Mouse (Mus musculus): Measurements from ENCODE around the gene Tlr3.

The Tlr3 gene

DNA sequence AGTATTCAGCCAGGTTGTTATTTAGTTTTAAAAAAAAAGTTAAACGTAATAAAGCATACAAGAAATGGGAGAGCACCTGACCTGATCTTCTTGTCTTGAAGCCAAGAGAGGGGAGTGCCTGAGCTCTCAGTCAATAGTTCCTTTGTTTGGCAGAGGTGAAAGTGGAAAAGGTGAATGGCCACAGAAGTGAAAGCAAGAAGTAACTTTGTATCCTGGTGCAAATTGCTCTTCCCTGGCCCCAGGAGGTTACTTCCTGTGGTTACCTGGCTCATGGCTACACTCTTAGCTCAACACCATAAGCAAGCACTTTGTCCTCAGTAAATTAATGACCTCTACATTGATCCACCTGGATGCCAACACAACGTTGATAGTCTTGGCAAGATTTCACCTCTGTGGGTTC lies at the start of gene Tlr3:
Gene Tlr3 (minus strand): TSS at position 199 of the 400 bp plus-strand sequence.
- no peak for DNase-seq (ENCODE audit: low spot score)

DNA sequence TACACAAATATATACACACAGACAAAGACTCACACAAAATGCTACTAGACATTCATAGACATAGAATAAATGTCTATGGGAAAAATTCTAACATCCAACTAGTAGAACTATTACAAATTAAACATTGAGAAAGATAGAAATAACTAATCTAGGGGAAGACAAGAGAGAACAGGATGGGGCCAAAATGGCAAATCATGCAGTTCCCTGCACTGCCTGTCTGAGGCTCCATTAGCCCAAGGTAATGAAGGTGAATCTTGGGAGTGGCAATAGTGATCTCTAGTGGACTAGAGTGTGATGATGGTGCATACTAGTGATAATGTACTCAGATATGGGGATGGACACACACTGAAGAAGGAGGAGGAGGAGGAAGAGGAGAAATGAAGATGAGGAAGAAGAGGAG lies 47.0 kb upstream of the Tlr3 start:
- no peak for DNase-seq (ENCODE audit: low spot score)

DNA sequence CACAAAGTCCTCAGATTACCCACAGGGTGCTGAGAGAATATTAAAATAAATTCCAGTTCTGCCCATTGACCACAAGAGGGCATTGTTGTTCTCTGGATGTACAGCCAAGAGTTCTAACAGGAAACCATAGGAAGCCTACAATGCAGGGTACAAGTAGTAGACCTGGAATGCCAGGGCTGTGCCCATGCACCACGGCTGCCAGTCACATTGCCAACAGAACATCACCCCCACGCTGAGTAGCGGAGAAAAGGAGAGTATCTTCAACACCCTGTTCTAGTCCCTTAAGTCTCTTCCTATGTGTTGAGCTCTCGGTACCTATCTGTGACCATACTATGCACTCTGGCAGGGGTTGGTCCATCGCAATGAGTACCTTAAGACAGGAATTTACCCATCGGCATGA lies 43.5 kb upstream of the Tlr3 start:
- peak; percentile 88 for DNase-seq (ENCODE audit: low spot score)

DNA sequence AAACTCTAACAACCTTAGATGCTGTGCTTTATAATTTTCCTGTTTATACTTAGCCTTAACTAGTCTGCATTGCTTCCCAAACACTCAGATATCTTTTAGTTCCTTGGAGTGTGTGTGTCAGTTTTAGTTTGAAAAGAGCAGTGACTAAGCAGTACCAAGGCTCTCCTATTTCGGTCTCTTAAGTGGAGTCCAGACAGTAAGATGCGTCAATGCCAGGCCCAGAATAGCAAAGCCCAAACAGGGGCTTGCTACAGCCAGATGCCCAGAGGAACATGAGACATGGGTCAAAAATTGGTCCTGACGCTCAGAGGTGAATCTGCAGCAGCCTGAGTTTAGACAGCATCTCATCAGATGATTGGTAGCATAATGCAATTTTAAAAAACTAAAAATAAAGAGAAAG lies 41.2 kb upstream of the Tlr3 start:
- DNase-seq (ENCODE audit: low spot score): no peak

DNA sequence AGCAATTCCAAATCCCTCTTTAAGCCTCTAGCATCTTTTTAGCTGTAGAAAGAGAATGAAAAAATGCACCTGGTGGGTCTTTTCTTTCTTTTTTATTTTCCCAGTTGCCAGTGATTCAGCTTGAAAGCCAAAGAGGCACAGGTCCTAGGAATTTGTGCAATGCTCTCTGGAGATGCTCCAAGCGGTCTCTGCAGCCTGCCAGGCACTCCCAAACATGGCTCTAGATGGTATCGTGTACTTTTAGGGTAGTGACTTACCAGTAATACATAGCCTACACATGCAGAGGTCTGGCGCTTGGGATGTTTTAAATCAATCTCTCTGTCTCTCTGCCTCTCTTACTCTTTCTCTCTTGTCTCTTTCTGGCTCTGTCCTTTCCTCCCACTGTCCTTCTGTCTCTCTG lies 38.0 kb upstream of the Tlr3 start:
- no peak for DNase-seq (ENCODE audit: low spot score)

DNA sequence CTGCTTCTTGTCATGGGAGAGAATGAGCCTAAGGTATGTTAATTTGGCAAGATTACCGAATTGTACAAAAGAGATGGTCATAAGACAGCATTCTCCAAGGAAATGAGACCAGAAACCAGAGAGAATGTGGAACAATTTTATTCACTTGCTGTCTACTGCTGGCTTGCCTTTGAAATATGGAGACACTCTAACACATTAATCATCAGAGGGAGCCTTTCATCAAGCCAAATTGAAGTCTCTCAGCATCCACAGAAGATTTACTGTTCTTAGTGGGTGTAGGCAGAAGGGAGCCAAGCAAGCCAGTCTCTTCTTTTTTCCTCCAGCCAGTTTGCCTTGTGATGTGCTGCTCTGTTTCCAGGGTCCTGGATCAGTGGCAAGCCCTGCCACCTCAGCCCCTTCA lies 37.4 kb upstream of the Tlr3 start:
- no peak for DNase-seq (ENCODE audit: low spot score)

DNA sequence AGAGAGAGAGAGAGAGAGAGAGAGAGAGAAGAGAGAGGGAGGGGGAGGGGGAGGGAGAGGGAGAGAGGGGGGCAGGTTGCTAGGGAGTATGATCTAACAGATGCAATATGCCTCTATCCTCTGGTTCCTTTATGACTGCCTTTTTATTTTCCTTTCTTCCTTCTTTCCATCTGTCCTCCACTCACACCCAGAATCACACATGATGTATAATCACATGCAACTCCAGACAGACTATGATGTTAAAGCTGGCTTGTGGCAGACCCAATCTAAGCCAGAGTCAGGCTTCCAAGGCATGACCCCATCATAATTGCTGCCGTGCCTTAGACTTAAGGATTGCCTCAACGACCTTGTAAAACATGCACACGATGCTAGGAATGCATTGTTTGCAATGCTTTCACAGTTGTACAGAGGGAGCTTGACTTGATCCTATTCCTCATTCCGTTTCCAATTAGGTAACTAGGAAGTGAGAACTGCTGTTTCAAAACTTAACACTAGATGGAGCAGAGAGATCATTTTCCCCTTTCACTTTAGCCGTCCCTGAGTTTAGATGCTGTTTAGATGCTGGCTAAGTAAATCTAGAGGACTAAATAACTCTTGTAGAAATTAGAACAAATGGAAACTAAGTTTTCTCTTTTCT lies 28.1 kb upstream of the Tlr3 start:
- DNase-seq (ENCODE audit: low spot score): peak; percentile 67

DNA sequence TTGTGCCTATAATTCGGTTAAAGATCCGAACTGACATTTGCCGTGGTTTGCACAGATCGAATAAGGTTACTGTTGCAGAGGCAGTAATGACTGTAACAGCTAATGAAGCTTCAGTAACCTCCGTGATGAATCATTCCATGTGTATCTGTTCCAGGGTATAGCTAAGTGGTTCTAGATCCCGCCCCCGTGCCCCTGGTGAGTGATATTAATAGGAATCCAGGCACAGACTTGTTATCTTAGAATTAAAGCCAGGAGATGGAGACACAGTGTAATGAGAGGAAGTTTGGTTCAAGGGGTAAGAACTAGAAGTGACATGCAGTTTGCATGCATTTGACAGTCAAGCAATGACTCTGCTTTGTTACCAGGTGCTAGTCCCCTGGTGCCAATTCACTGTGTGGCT lies 9.3 kb upstream of the Tlr3 start:
- DNase-seq (ENCODE audit: low spot score): no peak

DNA sequence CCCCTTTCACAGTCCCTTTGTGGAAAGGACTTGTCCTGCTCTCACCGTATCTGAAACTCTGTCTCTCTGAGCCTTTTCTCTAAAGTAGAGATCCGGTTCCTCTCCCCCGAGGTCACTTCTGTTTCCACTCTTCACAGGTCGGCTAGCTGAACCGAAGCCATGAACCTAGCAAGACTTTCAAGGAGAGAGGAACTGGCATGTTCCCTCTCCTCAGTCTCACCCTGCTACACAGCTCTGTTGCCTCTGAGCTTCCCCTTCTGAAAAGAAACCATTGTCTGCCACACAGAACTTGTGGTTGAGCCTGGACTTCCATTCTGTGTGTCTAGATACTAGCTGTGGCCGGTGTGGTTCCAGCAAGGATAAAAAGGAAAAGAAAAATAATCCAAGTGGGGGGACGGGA lies 4.1 kb upstream of the Tlr3 start:
- DNase-seq (ENCODE audit: low spot score): no peak

DNA sequence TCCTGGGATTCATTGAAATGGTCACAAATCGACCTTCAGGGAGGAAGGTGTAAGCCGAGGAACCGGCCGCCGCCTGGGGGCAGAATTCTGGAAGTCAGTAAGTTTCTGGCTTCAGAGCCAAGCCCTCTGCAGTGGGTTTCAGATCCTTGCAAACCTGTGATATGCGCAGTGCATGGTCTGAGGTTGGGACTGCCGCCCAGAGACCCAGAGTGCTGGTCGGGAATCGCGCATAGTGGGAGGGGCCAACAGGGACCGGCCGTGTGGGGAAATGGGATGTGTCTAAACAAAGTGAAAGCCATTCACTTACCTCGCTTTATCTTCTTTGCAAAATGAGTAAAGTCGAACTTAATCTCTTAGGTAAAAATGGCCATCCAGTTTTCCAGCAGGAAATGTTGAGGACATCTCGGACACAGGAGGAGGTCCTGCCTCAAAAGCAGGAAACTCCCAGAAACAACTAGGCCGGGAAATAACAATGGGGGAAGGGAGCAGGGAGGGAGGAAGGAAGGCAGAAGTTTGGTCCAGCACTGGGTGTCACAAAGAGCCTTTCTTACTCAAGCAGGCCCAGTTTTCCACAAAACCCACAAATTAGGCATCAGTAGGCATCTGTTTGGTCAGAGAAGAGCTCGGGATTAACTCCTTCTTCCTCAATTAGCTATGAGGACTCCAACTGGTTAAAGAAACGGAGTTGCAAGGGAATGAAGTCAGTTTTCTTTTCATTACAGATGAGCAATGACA lies 567 bp downstream of the Tlr3 start:
- DNase-seq (ENCODE audit: low spot score): peak; percentile 75

DNA sequence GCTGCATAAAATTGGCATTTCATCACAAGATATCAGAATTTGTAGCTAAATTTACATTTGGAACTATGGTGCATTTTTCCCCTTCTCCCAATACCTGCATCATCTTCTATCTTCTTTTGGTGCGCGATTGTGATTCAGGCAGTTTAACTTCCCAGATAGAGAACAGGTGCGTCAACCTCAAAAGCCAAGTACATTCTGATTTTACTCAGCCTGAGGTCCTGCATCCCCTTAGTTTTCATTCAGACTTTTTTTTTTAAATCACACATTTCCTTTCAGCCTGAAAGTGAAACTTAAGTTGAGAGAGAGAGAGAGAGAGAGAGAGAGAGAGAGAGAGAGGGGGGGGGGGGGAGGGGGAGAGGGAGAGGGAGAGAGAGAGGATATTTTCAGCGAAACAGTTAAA lies 1.2 kb downstream of the Tlr3 start:
- DNase-seq (ENCODE audit: low spot score): no peak

DNA sequence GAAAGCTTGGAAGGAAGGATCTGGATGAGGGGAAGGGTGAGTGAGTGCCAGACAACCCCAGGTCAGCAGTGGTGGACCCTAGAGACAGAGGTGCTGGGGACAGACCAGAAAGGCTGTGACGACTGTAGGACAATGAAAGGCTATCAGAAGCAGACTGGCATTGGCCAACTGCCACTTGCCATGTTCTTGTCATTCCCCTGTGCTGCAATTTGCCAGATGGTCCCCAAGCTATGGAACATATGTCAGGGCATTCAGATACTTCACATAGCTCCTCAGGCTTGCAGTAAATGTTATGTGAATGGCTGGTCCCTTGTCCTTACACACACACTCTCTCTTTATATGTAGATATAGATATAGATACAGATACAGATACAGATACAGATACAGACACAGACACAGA lies 27.6 kb downstream of the Tlr3 start:
- DNase-seq (ENCODE audit: low spot score): no peak

DNA sequence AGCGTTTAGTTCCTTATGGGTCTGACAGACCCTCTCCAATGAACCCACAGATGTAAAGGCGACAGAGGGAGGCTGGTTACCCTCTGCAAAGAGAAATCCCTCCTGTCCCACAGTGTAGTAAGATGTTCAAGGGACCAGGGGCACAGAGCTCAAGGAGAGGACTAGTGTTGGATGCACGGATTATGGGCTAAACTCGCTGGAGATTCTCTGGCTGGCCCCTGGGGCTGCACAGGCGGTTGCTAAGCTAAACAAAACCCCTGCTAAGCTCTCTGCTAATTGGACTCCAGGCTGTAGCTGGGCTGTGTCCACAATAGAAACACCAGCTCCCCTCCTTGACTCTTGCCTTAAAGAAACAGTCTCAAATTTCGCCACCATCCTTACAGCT lies 28.9 kb downstream of the Tlr3 start, which contains the start of gene Fam149a:
Gene Fam149a (minus strand): TSS at position 329 of the 385 bp plus-strand sequence.
- DNase-seq (ENCODE audit: low spot score): peak; percentile 59

DNA sequence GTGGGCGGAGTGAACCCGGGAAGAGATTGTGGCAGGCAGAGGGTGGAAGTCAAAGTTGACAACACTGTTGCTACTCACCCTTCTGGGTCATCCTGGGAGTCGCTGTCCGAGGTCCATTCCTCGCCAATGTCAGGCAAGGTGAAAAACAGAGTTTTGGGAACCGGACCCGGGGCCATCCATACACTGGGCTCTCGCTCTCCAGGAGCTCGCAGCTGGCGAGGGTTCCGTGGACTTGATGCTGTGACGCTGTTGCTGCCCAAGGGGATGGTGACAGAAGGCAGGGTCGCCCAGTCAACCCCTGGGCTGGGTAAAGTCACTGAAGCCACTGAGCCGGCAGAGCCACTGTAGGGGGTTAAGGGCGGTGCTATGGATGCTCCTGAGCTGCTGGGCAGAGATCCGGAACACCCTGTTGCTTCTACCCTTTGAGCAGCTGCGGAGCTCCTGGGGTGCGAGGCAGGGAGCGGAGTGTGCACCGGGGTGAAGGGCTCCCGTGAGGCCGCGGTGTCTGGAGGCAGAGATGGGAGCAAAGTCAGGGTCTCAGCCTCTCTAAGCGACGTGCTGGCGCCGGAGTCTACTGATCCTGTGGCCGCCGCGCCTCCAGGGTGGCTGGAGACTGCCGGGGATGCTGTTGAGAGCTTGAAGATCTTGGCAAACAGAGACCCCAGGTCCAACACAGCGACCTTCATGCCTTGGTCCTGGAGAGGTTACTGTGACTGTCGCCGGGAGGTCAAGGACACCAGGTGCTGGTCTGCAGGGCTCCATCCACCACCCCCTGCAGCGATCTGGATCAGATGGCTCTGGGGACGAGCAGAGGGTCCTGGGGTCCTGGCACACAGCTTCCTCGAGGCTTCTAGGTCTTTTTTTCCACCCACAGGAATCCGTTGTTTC lies 29.6 kb downstream of the Tlr3 start:
- DNase-seq (ENCODE audit: low spot score): peak; percentile 25

DNA sequence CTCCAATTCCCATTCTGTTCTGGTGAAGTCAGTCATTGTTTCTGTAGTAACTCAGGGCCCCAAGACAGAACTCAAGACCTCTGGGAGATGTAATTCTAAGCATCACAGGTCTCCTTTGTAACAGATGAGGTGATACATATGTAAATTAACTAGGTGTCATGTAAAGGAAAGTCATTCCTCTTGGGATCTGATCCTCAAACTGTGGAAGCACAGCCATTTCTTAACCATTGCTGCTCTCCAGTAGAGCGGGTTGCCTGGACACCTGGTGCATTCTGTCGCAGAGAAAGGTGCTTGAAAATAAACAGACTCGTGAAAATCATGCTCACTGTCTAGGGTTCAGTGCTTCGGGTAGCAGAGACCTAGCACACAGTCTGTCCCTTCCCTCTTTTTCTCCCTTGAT lies 30.3 kb downstream of the Tlr3 start:
- DNase-seq (ENCODE audit: low spot score): no peak

DNA sequence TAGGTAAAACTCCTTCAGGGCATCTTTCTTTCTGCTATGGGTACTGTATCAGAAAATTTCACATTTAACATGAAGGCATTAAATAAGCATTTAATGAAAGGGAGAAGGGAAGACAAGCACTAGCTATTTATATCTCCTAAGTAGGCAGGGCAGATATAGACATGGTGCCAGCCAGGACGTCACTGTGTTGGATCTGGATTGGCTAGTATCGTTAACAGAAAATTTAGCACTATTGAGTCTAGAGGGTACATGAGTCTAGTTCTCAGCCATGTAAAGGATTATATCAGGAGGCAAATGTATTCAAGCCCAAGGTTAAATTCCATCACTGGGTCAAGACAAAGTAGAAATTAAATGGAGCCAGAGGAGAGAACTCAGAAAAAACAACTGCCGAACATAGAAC lies 36.8 kb downstream of the Tlr3 start:
- no peak for DNase-seq (ENCODE audit: low spot score)

DNA sequence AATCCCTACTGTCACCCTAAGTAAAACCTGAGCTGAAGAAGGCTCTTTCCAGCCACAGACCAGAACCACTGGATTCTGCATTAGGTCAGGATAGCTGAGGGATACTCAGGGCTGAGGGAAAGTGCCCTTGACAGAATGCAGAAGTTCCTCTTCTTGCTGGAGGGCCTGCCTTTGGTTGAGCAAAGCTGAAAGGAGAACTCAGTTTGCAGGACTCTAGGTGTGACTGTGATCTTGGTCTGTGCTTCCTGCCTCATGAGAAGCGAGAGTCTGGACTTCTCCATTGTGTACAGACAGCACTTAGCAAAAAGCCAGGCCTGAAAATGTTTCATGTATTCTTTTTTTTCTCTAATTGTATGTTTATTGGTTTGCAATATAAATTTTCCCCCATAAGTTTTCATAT lies 43.7 kb downstream of the Tlr3 start:
- DNase-seq (ENCODE audit: low spot score): no peak

DNA sequence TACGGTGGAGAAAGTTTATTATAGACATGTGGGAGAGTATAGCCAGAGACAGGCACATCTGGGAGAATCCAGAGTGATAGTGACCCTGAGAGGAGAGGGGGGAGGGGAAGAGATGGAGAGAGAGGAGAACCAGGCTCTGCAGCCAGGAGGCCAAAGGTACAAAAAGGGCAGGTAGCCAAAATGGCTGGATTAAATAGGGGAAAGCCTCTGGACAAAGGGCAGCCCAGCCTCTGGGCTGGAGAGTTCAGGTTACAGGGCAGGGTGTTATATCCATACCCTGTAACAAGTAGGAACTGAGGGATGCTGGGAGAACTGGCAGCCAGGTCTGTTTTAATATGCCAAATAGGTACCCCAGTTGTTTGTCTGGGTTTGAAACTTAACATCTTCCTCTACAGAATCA lies 47.7 kb downstream of the Tlr3 start:
- DNase-seq (ENCODE audit: low spot score): no peak

DNA sequence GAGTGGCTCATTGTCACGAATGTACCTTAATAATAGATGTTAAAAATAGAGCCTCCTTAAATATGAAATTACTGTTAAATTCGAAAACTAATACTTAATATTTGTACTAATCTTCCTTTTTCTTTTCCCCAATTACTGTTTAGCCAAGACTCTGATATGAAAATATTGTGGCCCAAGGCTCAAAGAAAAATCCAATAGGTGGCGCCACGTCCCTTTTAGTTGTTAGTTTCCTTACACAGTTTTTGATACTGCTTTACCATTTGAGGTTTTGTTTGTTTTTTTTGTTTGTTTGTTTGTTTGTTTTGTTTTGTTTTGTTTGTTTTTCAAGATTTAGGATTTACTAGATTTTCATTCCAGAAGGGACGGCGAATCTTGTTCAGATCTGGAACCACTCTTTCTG lies 48.6 kb downstream of the Tlr3 start:
- peak; percentile 17 for DNase-seq (ENCODE audit: low spot score)

DNA sequence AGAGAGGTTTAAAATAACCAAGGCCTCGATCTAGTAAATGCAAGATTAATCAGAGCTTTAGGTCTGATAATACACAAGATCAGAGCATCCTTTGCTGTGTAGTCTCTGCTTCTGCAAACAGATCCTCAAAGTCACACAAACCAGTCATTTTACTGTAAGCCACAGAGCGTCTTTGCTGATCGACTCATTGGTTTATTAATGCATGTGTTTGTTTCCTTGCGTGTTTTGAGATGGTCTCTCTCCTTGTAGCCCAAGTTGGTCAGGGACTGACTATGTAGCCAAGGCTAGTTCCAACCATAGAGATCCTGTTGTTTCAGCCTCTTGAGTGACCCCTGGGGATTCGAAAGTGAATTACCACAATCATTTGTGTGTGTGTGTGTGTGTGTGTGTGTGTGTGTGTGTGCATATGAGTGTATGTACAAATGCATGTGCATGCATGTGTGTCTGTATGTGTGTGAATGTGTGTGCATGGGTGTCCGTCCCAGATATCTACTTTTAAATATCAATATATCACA lies 51.7 kb downstream of the Tlr3 start:
- DNase-seq (ENCODE audit: low spot score): peak; percentile 29

DNA sequence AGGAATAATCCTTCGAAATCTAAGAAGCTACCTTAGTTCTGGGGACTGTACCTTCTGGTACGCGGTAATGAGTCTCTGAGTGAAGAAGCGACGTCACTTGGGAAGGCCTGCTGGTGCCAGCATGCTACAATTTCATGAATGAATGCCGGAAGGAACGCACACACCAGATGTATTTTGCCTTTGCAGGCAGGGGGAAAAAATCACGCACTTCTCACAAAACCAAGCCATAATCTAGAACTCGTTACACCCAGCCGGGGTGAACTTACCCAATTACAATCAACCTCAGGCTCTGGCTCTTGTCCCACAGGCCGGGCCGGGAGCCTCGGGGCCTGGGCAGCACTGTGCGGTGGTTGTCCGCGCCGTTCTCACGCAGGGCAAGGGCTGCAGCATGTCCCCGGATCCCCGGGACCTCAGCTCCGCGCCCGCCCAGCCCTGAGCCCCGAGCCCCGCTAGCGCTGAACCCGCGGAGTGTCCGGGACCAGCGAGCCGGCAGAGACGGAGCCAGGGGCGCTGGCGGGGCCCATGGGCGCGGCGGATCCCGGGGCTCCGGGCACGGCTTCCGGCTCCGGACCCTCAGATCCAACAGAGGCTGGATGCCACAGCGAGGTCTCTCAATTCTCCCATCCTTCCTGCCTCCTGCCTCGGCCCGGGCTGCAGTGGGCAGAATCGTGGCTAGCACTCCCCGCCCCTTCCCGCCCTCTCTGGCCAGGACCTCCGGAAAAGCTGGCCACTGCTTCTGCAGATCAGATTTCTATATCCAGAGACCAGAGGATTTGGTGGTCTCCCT lies 52.6 kb downstream of the Tlr3 start:
- peak; percentile 66 for DNase-seq (ENCODE audit: low spot score)

DNA sequence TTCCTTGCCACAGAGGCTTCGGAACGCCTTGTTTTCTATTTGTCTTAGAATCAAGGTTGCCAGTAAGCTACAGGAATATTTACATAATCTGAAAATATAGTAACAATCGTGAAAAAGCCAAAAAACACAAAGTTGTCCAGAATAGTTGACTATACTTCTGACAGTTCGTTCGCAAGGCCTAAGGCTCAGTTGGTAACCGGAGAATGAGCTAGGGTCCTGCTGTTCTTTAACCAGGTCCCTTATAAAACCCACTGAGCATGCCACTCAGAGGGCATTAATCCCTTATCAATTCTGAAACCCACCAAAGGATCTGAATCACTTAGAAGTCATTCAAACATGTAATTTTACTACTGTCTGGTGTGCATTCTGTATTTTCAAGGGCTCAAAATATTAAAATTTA lies 55.1 kb downstream of the Tlr3 start:
- DNase-seq (ENCODE audit: low spot score): no peak

Measured in embryo, embryonic 10 days (tissue).